Comparison of ENCODE assay signal across 11 mouse cellular contexts in the genomic region with DNA sequence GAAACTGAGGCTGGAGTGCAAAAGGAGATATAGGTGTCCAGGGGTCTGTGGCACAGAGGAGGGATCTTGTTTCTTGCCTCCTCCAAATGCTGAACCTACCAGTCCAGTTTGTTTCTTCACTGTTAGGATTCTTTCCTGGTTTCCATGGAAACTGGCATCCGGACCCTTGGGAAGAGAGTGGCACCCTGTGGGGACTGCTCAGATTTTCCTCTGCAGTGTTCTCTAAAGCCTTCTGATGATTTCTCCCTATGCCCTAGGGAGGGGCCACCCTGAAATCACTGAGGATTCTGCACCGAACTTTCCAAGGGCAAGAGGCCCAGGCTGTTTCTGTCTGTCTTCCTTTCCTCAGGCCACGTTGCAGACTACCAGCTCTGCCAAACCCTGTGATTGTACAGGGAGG. TPM values are rescaled to one million over a fixed set of nuclear protein-coding genes. Genes with fewer than 3 reads are reported as not detected.
A peak's percentile ranks its signal among the peaks of the same experiment; 100 is the strongest.
DNase-seq lines count a peak whose midpoint lies in the region; ATAC-seq and TF ChIP-seq lines count a peak whose summit lies in the region.
"Had no signal": no experiment of that assay in that cellular context is flagged by ENCODE, and none has a peak within 500 bp of the region (broad histone marks: within the 10 kb centered on the region; RNA-seq: fewer than 3 reads in every experiment).

No protein-coding gene starts in this region.

- DNase-seq in heart, adult 2 months: no peak
- DNase-seq in Muller cell, postnatal 12 days (ENCODE audit: inconsistent ontology term): peak; percentile 55
- no peak for DNase-seq in thymus, postnatal 25 days
- DNase-seq in spleen, adult 12 weeks (ENCODE audit: low spot score): no peak
- no peak for DNase-seq in heart, postnatal 4 days

- H3K79me2 ChIP-seq in heart, adult 2 months (replicated peaks; ENCODE audit: control insufficient read depth, insufficient read depth, low read length): no peaks in the 10 kb centered on the region

- no peak for TF ChIP-seq POLR2A in heart, adult 2 months (IDR thresholded peaks at IDR 0.05; ENCODE audit: insufficient read depth, low read depth, low read length)

- no peak for ATAC-seq in heart, embryonic 12.5 days (ENCODE audit: insufficient number of reproducible peaks, low FRiP score)
- peak; percentile 78 for ATAC-seq in forebrain, embryonic 16.5 days
- peak; percentile 51 for ATAC-seq in midbrain, embryonic 13.5 days

- TF ChIP-seq EP300 in heart, adult 2 months (IDR thresholded peaks at IDR 0.05; ENCODE audit: insufficient read depth, low read depth, low read length): no peak

- H3K9me3 ChIP-seq in heart, embryonic 12.5 days (replicated peaks): no peaks in the 10 kb centered on the region
- H3K9me3 ChIP-seq in forebrain, embryonic 16.5 days (ENCODE audit: control insufficient read depth, low read length): no peaks in the 10 kb centered on the region
- H3K9me3 ChIP-seq in midbrain, embryonic 13.5 days: no peaks in the 10 kb centered on the region
- H3K9me3 ChIP-seq: embryonic facial prominence, embryonic 15.5 days; limb, embryonic 12.5 days had no signal

- no peak overlapping the region for H3K4me2 ChIP-seq in heart, embryonic 12.5 days
- no peak overlapping the region for H3K4me2 ChIP-seq in forebrain, embryonic 16.5 days (ENCODE audit: low read length)
- H3K4me2 ChIP-seq in midbrain, embryonic 13.5 days (replicated peaks): no peak overlapping the region
- H3K4me2 ChIP-seq: embryonic facial prominence, embryonic 15.5 days; limb, embryonic 12.5 days had no signal

- no peak overlapping the region for H3K4me3 ChIP-seq in heart, adult 2 months
- H3K4me3 ChIP-seq in heart, embryonic 12.5 days: no peak overlapping the region
- no peak overlapping the region for H3K4me3 ChIP-seq in forebrain, embryonic 16.5 days (replicated peaks; ENCODE audit: low read length)
- no peak overlapping the region for H3K4me3 ChIP-seq in midbrain, embryonic 13.5 days (replicated peaks)
- H3K4me3 ChIP-seq: embryonic facial prominence, embryonic 15.5 days; limb, embryonic 12.5 days had no signal

- peak overlapping the region; percentile 36 for H3K27ac ChIP-seq in heart, adult 2 months
- no peak overlapping the region for H3K27ac ChIP-seq in heart, embryonic 12.5 days (ENCODE audit: poor library complexity, severe bottlenecking)
- 0 out of 2 replicates have a peak overlapping the region, but pooled peaks have one; percentile 15 for H3K27ac ChIP-seq in forebrain, embryonic 16.5 days (ENCODE audit: low read length)
- no peak overlapping the region for H3K27ac ChIP-seq in midbrain, embryonic 13.5 days
- H3K27ac ChIP-seq: embryonic facial prominence, embryonic 15.5 days; limb, embryonic 12.5 days had no signal

- no peak for TF ChIP-seq CTCF in heart, adult 2 months (IDR thresholded peaks at IDR 0.05)

- whole genome bisulfite sequencing in heart, adult 2 months: 50% methylated on average over 3 of the region's 3 CpGs
- WGBS in heart, embryonic 12.5 days: 42% methylated on average over 3 of the region's 3 CpGs
- WGBS in forebrain, embryonic 16.5 days: 6% methylated on average over 3 of the region's 3 CpGs
- WGBS in midbrain, embryonic 13.5 days: 7% methylated on average over 3 of the region's 3 CpGs

- no peak overlapping the region for H3K9ac ChIP-seq in heart, adult 2 months (ENCODE audit: low read depth, low read length)
- no peak overlapping the region for H3K9ac ChIP-seq in heart, embryonic 12.5 days
- H3K9ac ChIP-seq in forebrain, embryonic 16.5 days (replicated peaks; ENCODE audit: low read depth, low read length): no peak overlapping the region
- no peak overlapping the region for H3K9ac ChIP-seq in midbrain, embryonic 13.5 days (replicated peaks)
- H3K9ac ChIP-seq: embryonic facial prominence, embryonic 15.5 days; limb, embryonic 12.5 days had no signal

- H3K27me3 ChIP-seq in heart, adult 2 months (ENCODE audit: control insufficient read depth, insufficient read depth, low read length): no peaks in the 10 kb centered on the region
- H3K27me3 ChIP-seq in heart, embryonic 12.5 days (replicated peaks): peaks cover 7% of the 10 kb centered on the region; the same call in 1 of the 2 replicates
- no peaks in the 10 kb centered on the region for H3K27me3 ChIP-seq in forebrain, embryonic 16.5 days (replicated peaks; ENCODE audit: control insufficient read depth, insufficient read depth, low read length)
- no peaks in the 10 kb centered on the region for H3K27me3 ChIP-seq in midbrain, embryonic 13.5 days
- H3K27me3 ChIP-seq: embryonic facial prominence, embryonic 15.5 days; limb, embryonic 12.5 days had no signal

- peaks cover 27% of the 10 kb centered on the region for H3K4me1 ChIP-seq in heart, adult 2 months (ENCODE audit: control insufficient read depth, insufficient read depth, low read length)
- peaks cover 11% of the 10 kb centered on the region for H3K4me1 ChIP-seq in heart, embryonic 12.5 days (replicated peaks)
- peaks cover 16% of the 10 kb centered on the region for H3K4me1 ChIP-seq in forebrain, embryonic 16.5 days (replicated peaks; ENCODE audit: control insufficient read depth, insufficient read depth, low read length)
- H3K4me1 ChIP-seq in midbrain, embryonic 13.5 days (replicated peaks): peaks cover 13% of the 10 kb centered on the region

- intact Hi-C loops in heart, adult 2 months (cut with DNase I): loop anchor here (1.0 to 5.0 kb wide), 3 partner anchors 16 to 99 kb away; no protein-coding TSS in a partner anchor

- peaks cover 2% of the 10 kb centered on the region; the same call in 1 of the 2 replicates for H3K36me3 ChIP-seq in heart, adult 2 months (ENCODE audit: control insufficient read depth, insufficient read depth, low read length)
- H3K36me3 ChIP-seq in heart, embryonic 12.5 days: no peaks in the 10 kb centered on the region
- no peaks in the 10 kb centered on the region for H3K36me3 ChIP-seq in forebrain, embryonic 16.5 days (ENCODE audit: control insufficient read depth, insufficient read depth)
- H3K36me3 ChIP-seq in midbrain, embryonic 13.5 days: no peaks in the 10 kb centered on the region
- H3K36me3 ChIP-seq: embryonic facial prominence, embryonic 15.5 days; limb, embryonic 12.5 days had no signal

RNA-seq across cellular contexts. Expression of a gene that starts 27.4 kb away (rescaled TPM):
- 10 to 100 TPM; 36.9 to 86.4 TPM for total RNA-seq in heart, adult 2 months (2021)
- polyA plus RNA-seq in heart, adult 2 months (2012; rRNA removed): 97.6 and 161 TPM in 2 replicates
- 2.2 and 2.4 TPM in 2 replicates for polyA plus RNA-seq in heart, embryonic 12.5 days (2016; fragmentation: Nextera tagmentation; extraction: Ambion mirVana)
- 2.8 and 2.9 TPM in 2 replicates for polyA plus RNA-seq in forebrain, embryonic 16.5 days (2015; fragmentation: Nextera tagmentation; extraction: Ambion mirVana)
- polyA plus RNA-seq in midbrain, embryonic 13.5 days (2015; fragmentation: Nextera tagmentation; extraction: Ambion mirVana): 1.2 and 1.5 TPM in 2 replicates
- total RNA-seq in heart, postnatal 4 days (2021): 100 to 1,000 TPM; 165 to 183 TPM
- total RNA-seq: megakaryocyte-erythroid progenitor cell, adult 5-6 weeks had no signal

Comparison
In these comparisons a context has a peak if more than half of its experiments do, and no peak if none do; other contexts are left out.
1. H3K27ac ChIP-seq: peak in heart, adult 2 months (single experiment) and forebrain, embryonic 16.5 days (single experiment); none in heart, embryonic 12.5 days (single experiment) and midbrain, embryonic 13.5 days (single experiment).
2. RNA of a gene that starts 27.4 kb away (polyA plus RNA-seq): 97.6 to 161 TPM in heart, adult 2 months; 2.8 to 2.9 TPM in forebrain, embryonic 16.5 days, 2.2 to 2.4 TPM in heart, embryonic 12.5 days and 1.2 to 1.5 TPM in midbrain, embryonic 13.5 days; every median in the first group is over 10 times any median in the second.